Mouse (Mus musculus) heart, adult 11 months (tissue): ENCODE results near the gene Htr3b.
"Not testable (repeated sequence)": the region's sequence is repeated elsewhere in the genome, so short reads cannot be mapped to it uniquely, and the experiment has no call there.

Source experiments
- DNase-seq: peaks from one replicate; pipeline ENCODE4 v3.0.0; 2022

The Htr3b gene

GRCm38 (mm10) chr9:48964587-48965040 is at the start of gene Htr3b:
Htr3b (minus strand) TSS chr9:48964990.
- DNase-seq = no peak

- no peak for DNase-seq
These were observed 34.5 kb upstream of the Htr3b start for GRCm38 (mm10) chr9:48999256-48999655.

GRCm38 (mm10) chr9:48995735-48996134 is 30.9 kb upstream of the Htr3b start:
- DNase-seq = no peak

DNA sequence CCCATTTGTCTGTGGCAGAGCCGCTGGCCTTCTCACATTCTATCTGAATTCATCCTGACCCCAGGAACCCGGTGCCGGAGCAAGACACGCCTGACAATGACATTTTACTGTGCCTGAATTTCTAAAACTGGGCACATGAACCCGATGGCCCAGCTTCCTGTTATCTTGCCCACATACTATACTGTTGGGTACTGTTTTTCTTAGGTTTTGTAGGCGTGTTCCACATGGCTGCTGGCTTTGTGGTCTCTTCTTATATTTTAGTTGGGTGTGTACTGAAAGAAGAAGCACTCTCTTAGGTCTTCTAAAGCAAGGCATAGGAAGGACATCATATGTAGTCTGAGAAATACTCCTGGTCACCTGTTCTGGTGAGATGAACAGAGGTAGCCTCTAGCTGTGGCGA is 30.0 kb upstream of the Htr3b start:
- no peak for DNase-seq

DNA sequence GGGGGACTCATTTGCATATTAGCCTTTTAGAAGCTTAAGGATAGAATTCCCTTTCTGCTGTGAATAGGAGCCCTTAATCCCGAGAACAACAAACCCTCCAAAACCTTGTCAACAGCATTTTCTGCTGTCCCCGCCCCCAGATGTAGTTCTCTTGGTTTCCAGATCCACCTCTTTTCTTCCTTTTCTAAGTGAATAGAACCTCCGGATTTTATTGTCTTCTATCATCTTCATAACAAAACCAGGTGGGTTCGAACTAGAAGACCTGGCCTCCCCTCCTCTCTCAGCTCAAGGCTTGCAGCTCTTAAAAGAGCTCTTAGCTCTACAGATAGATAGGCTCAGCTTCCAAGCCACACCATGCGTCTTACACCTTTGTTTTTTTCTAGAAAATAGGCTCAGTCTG is 26.9 kb upstream of the Htr3b start:
- DNase-seq = no peak

- no peak for DNase-seq
These were observed 22.7 kb upstream of the Htr3b start for GRCm38 (mm10) chr9:48987201-48988101.

GRCm38 (mm10) chr9:48986616-48987141 is 21.9 kb upstream of the Htr3b start:
- DNase-seq = peak; percentile 96

DNA sequence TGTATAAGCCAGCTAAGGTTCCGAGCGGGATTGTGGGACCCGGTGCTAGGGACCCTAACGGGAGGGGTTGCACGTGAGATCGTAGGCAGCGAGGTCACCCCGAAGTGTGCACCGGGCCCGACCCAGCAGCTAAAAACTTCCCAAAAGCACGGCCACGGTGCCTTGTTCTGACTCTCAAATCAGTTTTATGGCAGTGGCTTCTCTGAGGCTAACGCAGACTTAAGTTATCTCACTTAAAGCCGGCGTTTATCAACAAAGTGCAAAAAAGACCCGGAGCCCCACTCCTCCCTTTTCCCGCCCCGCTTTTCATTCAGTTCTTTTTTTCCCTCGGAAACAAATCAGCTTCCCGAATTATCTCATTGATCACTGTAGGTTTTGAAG is 20.9 kb upstream of the Htr3b start:
- DNase-seq = no peak

DNA sequence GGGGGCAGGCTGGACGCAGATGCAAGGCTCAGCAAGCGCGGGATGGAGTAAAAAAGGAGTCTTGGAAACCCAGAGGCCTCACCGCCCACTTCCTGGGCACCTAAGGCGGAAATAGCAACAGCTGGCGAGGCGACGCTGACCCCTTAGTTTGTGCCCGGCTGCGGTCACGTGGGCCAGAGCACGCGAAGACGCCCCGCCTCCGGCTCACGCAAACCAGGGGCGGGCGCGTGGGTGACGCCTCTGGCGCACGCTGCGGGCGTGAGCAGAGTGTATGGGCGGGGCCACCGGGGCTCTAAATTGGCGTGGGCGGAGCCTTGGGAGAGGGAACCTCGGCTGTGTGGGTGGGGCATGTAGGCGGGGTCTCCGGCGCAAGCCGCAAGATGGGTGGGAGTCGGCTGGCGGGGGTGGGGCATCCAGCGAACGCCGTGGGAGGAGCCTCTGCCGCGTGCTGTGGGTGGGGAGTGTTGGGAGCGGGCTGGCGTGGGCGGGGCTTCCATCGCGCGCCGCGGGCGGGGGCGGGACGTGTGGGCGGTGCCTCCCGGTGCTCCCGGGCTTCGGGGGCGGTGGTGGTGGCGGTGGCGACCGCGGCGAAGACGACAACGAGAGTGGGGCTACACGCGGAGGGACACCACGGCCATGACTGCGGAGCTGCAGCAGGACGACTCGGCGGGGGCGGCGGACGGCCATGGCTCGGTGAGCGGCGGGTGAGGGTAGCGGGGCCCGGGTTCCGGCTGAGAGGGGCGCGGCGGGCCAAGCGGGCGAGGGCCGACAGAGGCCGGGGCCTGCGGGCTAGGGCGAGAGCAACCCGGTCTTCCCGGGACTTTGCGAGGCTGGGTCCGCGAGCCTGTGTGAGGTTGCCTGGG is 20.3 kb upstream of the Htr3b start, which contains the start of gene Usp28:
TSS of gene Usp28 (plus strand) at position 531 of the 863 bp plus-strand sequence.
- peak; percentile 100 for DNase-seq

GRCm38 (mm10) chr9:48984320-48984844 is 19.6 kb upstream of the Htr3b start:
- DNase-seq = no peak

DNA sequence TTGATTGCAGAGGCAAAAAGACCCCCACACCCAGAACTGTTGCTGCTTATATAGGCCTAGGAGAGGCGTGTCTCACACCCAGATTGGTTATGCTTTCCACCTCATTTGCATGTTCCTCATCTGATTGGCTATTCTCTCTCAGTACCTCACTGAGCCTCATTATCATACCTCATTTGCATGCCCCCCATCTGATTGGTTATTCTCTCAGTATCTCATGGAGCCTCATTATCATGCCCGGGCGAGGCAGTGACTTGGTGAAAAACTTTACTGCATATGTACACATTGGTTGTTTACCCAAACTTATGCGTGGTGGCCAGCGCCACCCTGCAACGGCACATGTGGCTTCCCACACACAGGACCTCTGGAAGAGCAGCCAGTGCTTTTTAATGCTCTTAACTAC is 19.0 kb upstream of the Htr3b start:
- DNase-seq = not testable (repeated sequence)

DNA sequence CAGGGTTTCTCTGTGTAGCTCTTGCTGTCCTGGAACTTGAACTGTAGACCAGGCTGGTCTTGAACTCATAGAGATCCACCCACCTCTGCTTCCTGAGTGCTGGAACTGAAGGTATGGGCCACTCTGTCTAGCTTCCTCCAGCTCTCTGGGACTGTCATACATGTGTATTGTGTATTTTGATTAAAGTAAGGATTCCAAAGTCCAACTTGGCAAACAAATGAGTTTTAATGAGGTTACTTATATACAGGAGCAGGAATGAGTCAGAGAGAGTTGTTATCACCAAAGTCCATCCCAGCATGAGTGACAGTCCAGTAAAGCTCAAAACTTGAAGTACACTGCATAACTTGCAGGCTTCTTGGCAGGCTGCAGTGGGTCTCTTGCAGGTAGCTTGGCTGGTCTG is 17.0 kb upstream of the Htr3b start:
- DNase-seq = no peak

GRCm38 (mm10) chr9:48980781-48981180 is 16.0 kb upstream of the Htr3b start:
- DNase-seq = no peak

- no peak for DNase-seq
These were observed 15.6 kb upstream of the Htr3b start for GRCm38 (mm10) chr9:48980371-48980770.

DNA sequence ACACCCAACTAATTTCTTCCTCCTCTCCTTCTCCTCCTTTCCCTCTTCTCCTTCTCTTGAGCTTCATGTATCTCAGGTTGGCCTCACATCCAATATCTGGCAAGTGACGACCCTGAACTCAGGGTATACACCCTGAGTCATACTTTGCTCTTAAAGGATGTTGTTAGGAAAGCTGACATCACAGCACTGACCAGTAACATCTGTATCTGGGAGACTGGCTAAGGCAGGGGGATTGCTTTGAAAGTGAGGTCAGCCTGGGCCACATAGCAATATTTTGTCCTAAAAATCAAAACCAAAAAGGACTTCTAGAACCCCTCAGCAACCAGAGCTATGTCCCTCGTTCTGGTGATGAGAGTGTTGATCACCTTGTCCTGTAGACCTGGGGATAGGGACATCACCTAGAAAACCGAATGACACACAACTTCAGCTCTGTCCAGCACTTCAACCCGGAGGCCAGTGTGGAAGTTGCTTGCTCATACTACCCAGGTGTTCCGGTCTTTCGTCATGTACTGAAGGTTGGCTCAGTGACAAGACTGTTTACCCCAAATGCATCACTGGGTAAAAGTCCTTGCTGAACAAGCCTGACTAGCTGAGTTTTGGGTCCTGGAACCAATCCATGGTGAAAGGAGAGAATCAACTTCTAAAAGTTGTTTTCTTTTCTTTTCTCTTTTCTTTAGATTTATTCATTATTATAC is 12.0 kb upstream of the Htr3b start:
- DNase-seq = no peak

- DNase-seq = no peak
These were observed 7.7 kb upstream of the Htr3b start for GRCm38 (mm10) chr9:48972494-48972893.

GRCm38 (mm10) chr9:48962131-48962530 is 2.7 kb downstream of the Htr3b start:
- no peak for DNase-seq

DNA sequence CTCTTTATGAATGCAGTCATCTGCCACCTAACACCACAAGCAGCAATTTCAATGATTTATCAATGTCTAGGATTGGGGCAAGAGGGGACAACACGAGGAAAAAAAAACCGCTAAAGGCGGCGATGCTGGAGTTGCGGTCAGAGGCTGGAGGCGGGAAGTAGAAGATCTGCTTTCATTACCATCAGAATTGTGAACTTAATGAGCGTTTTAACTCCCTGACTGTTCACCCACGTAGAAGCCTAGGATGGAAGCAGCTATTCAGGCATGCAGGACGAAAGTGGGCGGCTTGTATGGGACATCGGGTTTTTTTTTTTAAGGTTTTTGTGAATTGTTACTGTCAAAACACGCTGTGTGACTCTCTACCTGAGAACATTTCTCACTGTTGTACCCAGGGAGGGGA is 3.5 kb downstream of the Htr3b start:
- no peak for DNase-seq

DNA sequence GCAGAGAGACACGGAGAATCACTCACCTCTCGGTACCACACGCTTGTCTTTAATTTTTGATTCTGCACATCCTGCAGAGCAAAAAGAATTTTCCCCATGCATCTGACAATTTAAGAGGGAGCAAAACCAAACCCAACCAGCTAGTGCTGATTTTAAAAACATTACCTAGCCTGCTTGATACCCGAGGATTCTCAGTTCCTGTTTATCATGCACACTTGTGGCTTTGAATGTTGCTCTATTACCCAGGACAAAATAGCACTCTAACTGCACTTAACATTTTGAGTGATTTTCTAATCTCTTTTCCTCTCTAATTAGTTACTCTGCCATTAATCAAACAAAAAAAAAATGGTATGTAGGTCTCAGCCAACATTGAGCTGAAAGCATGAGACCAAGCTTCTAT is 17.2 kb downstream of the Htr3b start:
- no peak for DNase-seq

- DNase-seq = no peak
These were observed 22.4 kb downstream of the Htr3b start for GRCm38 (mm10) chr9:48942349-48942748.

GRCm38 (mm10) chr9:48929436-48929835 is 35.4 kb downstream of the Htr3b start:
- DNase-seq = no peak

DNA sequence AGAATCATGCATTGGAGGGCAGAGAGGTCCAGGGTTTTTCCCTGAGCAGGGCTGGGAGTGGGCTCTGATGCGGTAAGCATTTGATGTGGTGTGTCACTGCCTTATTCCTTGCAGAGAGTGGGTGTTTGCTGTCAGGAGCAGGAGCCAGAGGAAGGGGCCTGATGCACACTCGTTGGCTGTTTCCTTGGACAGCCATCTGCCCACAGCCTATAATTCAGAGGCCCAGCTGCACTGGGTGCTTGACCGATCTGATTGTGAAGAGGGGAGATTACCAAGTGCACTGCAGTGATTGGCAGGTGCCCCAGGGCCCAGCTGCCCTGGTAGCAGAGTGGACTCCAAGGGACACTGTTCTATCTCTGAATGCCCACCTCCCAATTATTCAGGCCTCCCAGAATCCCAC is 36.0 kb downstream of the Htr3b start:
- DNase-seq = no peak
